Mouse (Mus musculus): Measurements from ENCODE around the gene Zp3. TPM values are rescaled to one million over a fixed set of nuclear protein-coding genes. Genes with fewer than 3 reads are reported as not detected.

The Zp3 gene
- total RNA-seq, 1 experiment from 2014 or later: not detected

- no peak for DNase-seq
These were observed 17.8 kb upstream of the Zp3 start for GRCm38 (mm10) chr5:135962125-135962491.

DNA sequence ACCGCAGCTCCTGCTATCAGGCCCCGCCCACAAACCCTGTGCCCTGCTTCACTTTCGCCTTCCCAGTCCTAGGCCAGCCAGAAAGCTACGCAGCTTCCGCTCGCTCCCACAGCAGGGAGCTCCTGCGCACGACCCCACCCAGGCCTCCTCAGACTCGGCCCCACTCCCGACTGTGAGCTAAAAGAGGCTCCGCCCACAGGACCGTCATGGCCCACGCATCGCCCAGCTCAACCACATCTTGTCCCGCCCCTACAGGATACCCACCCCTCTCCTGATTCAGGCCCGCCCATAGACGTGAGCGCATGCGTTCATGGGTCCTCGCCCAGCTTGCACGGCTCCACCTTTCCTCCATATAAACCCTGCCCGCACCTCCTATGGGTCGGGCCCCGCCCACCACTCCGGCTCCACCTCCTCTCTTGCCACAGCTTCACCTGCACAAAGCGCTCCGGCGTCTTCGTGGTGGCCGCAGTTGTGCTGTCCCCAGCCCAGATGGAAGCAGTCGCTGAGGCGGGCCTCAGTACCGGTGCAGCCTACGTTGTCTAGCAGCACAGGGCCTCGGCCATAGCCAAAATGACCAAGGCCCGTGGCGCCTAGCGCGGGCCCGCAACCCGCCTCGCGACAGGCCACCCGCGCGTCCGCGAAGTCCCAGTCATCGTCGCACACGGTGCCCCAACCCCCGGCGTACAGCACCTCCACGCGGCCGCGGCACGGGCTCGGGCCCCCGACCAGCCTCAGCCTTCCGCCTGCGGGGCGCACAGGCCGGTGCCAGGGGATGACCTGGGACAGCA, 17.2 kb upstream of the Zp3 start:
- DNase-seq: peak; percentile 99

DNA sequence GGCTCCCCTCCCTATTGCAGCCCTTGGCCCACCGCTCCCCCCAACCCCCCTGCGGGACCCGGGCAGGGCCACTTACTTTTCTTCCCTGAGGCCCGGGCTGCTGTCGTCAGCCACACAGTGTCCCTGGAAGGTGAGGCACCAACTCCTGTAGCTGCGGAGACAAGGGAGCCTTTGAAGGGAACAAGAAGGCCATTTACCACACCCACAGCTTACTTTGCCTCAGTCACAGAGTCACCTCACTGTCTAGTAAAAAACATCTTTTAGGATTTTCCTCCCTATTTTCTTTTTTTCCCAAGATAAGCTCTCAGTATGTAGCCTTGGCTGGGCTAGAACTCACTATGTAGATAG, 16.6 kb upstream of the Zp3 start:
- no peak for DNase-seq

GRCm38 (mm10) chr5:135965501-135965930, 14.4 kb upstream of the Zp3 start:
- DNase-seq: peak; percentile 52

GRCm38 (mm10) chr5:135966866-135967265, 13.0 kb upstream of the Zp3 start:
- no peak for DNase-seq

DNA sequence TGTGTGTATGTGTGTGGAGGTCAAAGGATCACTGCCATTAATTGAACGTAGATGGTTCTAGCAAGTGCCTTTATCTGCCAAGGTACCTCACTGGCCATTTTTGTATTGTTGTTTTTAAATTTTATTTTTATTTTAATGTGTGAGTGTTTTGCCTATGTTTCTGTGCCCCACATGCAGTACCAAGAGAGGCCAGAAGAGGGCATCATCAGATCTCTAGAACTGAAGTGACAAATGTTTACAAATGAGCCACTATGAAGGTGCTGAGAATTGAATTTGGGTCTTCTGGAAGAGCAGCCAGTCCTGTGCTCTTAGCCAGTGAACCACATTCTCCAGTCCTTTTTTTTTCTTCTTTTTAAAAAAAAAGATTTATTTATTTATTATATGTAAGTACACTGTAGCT, 11.1 kb upstream of the Zp3 start:
- DNase-seq: peak; percentile 72

- no peak for DNase-seq
These were observed 9.7 kb upstream of the Zp3 start for GRCm38 (mm10) chr5:135970247-135970646.

- DNase-seq: no peak
These were observed 8.0 kb upstream of the Zp3 start for GRCm38 (mm10) chr5:135971876-135972275.

DNA sequence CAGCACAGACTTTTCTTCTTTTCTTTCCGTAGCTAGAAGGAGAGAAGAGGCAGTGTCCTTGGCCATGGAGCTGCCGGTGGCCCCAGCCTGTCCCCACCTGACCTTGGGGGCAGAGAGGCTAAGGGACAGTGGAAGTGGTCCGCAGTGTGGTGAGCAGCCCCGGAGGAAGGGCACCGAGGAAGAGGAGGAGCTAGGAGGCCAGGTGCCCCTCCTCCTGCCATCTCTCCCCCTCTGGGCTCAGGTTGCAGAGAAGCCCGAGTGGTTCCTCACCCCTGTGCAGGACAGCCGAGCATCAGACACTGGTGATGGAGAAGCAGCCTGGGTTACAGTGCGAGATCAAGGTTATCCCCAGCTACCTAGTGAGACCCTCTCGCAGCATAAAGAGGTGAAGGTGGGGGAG, 5.5 kb upstream of the Zp3 start, which contains the start of gene Ssc4d:
Gene Ssc4d (minus strand): TSS at position 167 of the 400 bp plus-strand sequence.
- no peak for DNase-seq

DNA sequence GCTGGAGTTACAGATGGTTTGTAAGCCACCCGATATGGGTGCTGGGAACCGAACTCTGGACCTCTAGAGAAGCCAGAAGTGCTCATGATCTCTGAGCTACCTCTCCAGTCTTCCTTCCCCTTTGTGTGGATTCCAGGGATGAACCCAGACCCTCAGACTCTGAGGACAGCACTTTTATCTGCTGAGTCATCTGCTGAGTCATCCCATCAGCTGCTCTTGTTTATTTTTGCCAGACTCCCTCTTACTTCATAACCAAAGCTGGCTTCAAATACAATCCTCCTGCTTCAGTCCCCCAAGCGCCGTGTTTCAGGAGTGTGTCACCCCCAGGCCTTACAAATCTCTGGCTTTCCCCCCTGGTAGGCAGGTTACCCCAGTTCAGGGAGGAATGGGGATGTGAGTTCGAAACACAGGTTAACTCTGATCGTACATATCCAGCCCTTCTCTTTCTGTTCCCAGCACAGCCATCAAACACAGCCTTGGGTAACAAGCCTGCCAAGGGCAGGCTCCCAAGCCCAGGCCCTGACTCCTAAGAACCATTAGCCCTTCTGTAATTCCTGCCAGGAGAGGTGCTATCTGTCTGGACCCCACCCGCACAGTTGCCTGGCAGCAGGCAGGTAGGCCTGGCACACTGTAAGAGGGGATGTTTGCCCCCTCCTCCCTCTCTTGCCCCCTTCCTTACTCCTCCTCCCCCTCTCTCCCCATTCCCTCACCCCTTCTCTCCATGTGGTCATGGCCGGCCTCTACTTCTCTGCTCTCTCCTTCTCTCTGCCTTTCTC, 3.8 kb upstream of the Zp3 start:
- DNase-seq: peak; percentile 49

GRCm38 (mm10) chr5:135979381-135979780, 518 bp upstream of the Zp3 start:
- DNase-seq: no peak

DNA sequence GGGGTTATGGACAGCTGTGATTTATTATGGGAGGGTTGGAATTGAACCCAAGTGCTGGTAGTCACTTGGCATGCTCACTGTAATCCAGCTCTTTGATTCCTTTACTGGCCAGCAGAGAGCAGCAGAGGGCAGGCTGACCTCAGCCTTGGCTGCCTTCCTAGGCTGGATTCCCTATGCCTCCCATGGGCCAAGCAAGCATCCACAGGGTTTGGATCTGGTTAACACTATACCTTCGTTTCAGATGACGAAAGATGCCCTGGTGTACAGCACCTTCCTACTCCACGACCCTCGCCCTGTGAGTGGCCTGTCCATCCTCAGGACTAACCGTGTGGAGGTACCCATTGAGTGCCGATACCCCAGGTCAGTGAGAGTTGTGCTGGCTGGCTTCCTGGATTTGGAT, 2.5 kb downstream of the Zp3 start:
- peak; percentile 78 for DNase-seq

DNA sequence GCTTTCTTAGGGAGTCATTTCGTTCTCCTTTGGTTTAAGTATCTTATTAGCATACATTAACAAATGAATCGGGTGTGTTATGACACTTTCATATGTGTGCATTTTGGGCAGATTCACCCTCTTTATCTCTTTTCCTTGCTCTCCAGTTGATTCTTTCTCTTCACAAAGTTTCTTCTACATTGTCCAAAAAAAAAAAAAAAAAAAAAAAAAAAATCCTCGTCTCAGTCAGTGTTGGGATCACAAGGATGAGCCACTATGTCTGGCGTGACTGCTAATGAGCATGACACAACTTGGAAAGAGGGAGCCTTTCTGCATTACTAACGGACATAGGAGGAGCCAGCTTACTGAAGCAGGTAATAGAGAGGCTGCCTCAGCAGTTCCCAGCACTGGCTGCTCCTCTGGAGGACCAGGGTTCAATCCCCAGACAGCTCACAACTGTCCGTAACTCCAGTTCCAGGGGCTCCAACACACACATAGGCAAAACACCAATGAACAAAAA, 4.7 kb downstream of the Zp3 start:
- DNase-seq: no peak

- DNase-seq: peak; percentile 45
These were observed 7.3 kb downstream of the Zp3 start for GRCm38 (mm10) chr5:135987248-135987647.

- no peak for DNase-seq
These were observed 10.7 kb downstream of the Zp3 start for GRCm38 (mm10) chr5:135990601-135991000.

GRCm38 (mm10) chr5:135993381-135993965, 13.6 kb downstream of the Zp3 start:
- no peak for DNase-seq

- no peak for DNase-seq
These were observed 14.4 kb downstream of the Zp3 start for GRCm38 (mm10) chr5:135994335-135994724.

DNA sequence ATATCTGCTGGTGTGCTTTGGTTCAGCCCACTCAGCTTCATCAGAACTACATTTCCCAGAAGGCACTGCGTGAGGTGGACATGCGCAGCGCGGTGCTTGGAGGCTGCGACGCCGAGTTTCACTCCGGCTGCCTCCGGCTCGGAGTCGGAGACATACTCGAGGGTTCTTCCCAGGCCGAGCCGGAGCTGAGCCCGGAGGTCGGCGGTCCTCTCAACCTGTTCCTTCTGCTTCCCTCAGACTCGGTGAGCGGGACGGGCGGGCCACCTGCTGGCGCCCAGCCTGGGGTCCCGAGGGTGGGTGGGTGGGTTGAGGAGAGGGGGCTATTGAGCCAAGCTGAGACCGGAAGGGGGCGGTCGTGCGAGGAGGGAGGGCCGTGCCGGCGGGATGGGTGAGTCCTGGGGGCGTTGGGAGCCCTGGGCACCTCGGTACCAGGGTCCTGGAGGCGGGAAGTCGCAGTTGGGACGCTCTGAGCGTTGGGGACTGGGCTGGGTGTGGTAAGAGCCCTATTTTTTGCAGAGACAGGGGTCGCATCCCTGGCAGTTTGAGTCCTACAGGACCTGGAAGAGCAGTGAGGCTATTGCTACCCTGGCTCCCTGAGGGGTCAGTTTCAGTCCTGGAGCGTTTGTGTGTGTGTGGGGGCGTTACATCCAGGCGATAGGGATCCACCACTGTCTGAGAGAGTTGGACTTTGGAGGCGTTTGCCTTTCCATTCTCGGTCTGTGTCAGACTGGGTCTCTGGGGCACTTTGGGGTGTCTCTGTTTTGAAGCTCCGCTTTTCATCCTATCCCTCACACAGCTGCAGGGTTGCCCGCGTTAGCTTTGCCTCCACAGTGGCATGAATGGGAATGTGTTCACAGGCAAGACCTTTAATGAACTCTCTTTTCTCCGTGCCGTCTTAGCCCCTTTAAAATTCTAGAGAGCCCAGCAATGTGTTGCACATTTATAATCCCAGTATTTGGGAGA, 15.1 kb downstream of the Zp3 start, which contains the start of gene Dtx2:
Gene Dtx2 (plus strand): TSS at position 76 of the 963 bp plus-strand sequence.
- peak; percentile 95 for DNase-seq

GRCm38 (mm10) chr5:135996162-135996561, 16.3 kb downstream of the Zp3 start:
- peak; percentile 40 for DNase-seq

DNA sequence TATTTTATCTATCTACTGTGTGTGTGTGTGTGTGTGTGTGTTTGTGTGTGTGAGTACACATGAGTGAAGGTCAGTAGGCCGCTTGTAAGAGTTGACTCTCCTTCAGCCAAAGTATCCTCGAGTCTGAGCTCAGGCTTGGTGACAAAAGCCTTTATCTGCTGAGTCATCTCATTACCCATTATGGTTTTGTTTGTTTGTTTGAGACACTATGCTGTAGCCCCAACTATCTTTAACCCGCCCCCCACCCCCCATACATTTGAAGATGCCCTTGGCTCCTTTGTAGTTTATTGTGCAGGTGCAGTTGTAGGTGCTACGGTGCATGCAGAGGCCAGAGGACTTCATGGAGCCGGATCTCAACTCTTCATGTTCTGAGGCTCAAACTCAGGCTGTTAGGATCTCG, 21.3 kb downstream of the Zp3 start:
- DNase-seq: no peak

DNA sequence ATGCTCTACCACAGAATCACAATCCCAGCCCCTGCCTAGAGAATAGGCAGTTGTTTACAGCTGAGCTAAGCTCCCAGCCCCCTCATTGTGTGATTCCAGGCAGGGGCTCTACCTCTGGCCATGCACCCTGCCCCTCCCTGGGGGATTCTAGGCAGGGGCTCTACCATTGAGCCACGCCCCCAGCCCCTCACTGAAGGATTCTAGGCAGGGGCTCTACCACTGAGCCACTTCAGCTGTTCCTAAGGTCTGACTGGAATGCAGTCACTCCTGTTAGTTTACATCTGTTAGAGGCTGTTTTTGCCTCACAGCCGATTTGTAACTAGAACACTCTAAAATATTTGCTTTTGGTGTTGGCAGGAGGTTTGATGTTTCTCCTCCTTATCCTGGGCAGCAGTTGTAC, 22.4 kb downstream of the Zp3 start:
- no peak for DNase-seq

DNA sequence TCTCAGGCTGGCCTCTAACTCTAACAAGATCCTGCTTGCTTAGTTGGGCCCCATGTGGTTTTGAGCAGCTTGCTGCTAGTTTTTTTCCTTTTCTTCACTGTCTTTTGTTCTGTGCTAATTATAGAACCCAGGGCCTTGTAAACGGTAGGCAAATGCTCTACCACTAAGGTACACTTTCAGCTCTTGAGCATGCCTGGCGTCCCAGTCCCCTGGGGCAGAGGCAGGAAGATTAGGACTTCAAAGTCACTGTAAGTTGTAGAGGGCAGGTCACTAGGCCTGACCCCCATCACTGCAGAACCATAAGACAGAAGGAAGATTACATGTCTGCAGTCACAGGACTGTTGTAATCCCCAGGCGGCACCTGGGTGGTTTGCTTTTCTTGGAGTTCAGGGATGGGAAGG, 22.9 kb downstream of the Zp3 start:
- no peak for DNase-seq
